Mouse (Mus musculus): ENCODE data around the gene Folh1. TPM values are rescaled to one million over a fixed set of nuclear protein-coding genes. Genes with fewer than 3 reads are reported as not detected.
A peak's percentile ranks its signal among the peaks of the same experiment; 100 is the strongest.

Folh1 gene
- polyA plus RNA-seq, 1 experiment from 2014 or later = 0.68 TPM

DNA sequence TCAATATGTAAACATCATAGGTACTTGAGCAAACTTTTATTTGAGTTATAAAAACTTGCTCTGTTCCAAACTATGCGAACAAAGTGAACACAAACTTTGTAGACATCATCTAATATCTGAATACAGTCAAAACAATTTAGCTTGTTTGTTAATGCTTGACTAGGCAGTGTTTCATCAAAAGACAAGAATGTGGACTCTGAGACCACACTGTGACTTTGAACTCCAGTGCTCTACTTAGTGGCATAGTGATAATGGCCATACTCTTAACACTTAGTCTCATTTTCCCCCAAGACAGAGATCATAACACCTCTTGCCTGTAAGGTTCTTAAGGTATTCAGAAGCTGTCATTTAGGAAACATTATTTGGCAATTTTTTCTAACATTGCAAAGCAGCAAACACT, 15.0 kb downstream of the Folh1 start:
- H3K36me3 ChIP-seq (ENCODE audit: insufficient read depth, low read length) = no peaks in the 10 kb centered on the region
- TF ChIP-seq CTCF (IDR thresholded peaks at IDR 0.05; ENCODE audit: low read depth) = no peak

DNA sequence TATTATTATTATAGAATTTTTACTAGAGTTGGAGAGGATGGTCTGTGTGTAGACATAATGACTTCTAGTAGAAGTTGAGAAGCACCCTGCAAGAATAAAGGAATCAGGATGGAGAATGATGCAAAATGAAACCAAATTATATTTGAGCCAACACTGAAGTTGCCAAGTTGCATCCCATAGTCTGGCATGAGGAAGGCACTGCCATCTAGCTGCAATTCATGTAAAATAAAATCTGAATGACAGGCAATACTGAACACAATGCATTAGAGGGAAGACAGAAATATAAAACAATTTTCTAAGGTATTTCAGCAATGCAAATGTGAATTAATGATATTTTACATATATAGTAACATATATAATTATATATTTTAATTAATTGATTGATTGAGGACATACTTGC, 50.7 kb downstream of the Folh1 start:
- Histone ChIP-seq H3K9me3 (replicated peaks; ENCODE audit: low read length) (no peaks in the 10 kb centered on the region), H3K4me3 (replicated peaks; ENCODE audit: low read depth, low read length) (no peak overlapping the region), H3K4me1 (replicated peaks; ENCODE audit: insufficient read depth, low read length) (no peaks in the 10 kb centered on the region), H3K27ac (no peak overlapping the region), H3K36me3 (ENCODE audit: insufficient read depth, low read length) (no peaks in the 10 kb centered on the region), H3K27me3 (ENCODE audit: insufficient read depth, low read length) (no peaks in the 10 kb centered on the region), H3K9ac (ENCODE audit: low read depth, low read length) (no peak overlapping the region), H3K4me2 (ENCODE audit: low read length) (no peak overlapping the region)
- TF ChIP-seq CTCF (IDR thresholded peaks at IDR 0.05; ENCODE audit: low read depth) = 0 out of 2 replicates have a peak, but pooled peaks have one; percentile 8
- DNase-seq (ENCODE audit: low spot score) (no peak), ATAC-seq (replicated peaks; ENCODE audit: low FRiP score, low read depth) (no peak)

More for the DNA sequence above, 15.0 kb downstream of the Folh1 start:
- H3K27ac ChIP-seq = no peak overlapping the region
- ATAC-seq (replicated peaks; ENCODE audit: low FRiP score, low read depth) (no peak), DNase-seq (ENCODE audit: low spot score) (peak; percentile 0)
- no peaks in the 10 kb centered on the region for H3K4me1 ChIP-seq (replicated peaks; ENCODE audit: insufficient read depth, low read length)
- H3K27me3 ChIP-seq (ENCODE audit: insufficient read depth, low read length) = no peaks in the 10 kb centered on the region
- 75% methylated on average over 1 of the region's 1 CpGs for WGBS
- H3K4me3 ChIP-seq (replicated peaks; ENCODE audit: low read depth, low read length) = no peak overlapping the region
- H3K9ac ChIP-seq (ENCODE audit: low read depth, low read length) = no peak overlapping the region
- H3K9me3 ChIP-seq (replicated peaks; ENCODE audit: low read length) = no peaks in the 10 kb centered on the region
- H3K4me2 ChIP-seq (ENCODE audit: low read length) = no peak overlapping the region

DNA sequence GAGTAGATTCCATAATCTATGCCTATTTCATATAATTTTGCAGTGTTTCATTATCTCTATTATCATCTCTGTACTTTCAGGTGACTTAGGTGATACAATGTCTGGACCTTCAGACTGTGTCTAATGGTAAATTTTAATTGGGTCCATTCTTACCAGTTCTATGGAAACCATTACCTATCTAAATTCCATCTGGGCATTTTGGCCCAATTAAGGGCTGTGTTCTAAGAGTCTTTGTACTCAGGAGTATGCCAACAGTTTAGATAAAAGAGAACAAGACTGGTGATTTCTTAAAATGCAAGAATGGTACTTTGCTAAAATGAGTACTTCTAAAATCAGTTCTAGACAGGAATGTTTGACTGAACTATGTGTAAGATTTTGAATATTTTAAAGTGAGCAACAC, 87.7 kb downstream of the Folh1 start, which contains the start of gene Olfr292:
Gene Olfr292 (plus strand): TSS at position 301 of the 400 bp plus-strand sequence.
- H3K36me3 ChIP-seq (ENCODE audit: insufficient read depth, low read length) = no peaks in the 10 kb centered on the region
- no peak within 1 kb of the TSS for H3K27ac ChIP-seq
- no peak within 1 kb of the TSS for H3K9ac ChIP-seq (ENCODE audit: low read depth, low read length)
- no peaks in the 10 kb centered on the region for H3K4me1 ChIP-seq (replicated peaks; ENCODE audit: insufficient read depth, low read length)
- no peak within 1 kb of the TSS for H3K4me3 ChIP-seq (replicated peaks; ENCODE audit: low read depth, low read length)
- DNase-seq (ENCODE audit: low spot score) (no peak), ATAC-seq (replicated peaks; ENCODE audit: low FRiP score, low read depth) (no peak)
- H3K27me3 ChIP-seq (ENCODE audit: insufficient read depth, low read length) = no peaks in the 10 kb centered on the region
- no peak within 1 kb of the TSS for H3K4me2 ChIP-seq (ENCODE audit: low read length)
- no peaks in the 10 kb centered on the region for H3K9me3 ChIP-seq (replicated peaks; ENCODE audit: low read length)
- no peak for TF ChIP-seq CTCF (IDR thresholded peaks at IDR 0.05; ENCODE audit: low read depth)

Other genes starting within 250 kb of the Folh1 start
- not detected in 2 replicates for gene Olfr295, start 192.1 kb downstream of the Folh1 start, polyA plus RNA-seq (2015; fragmentation: Nextera tagmentation; extraction: Ambion mirVana)
- gene Olfr294, start 159.3 kb downstream of the Folh1 start, polyA plus RNA-seq (2015; fragmentation: Nextera tagmentation; extraction: Ambion mirVana) = not detected in 2 replicates
- gene Olfr293, start 126.9 kb downstream of the Folh1 start, polyA plus RNA-seq (2015; fragmentation: Nextera tagmentation; extraction: Ambion mirVana) = not detected in 2 replicates
- gene Olfr292, start 87.6 kb downstream of the Folh1 start, polyA plus RNA-seq (2015; fragmentation: Nextera tagmentation; extraction: Ambion mirVana) = not detected in 2 replicates
- gene Vmn2r77, start 19.1 kb upstream of the Folh1 start, polyA plus RNA-seq (2015; fragmentation: Nextera tagmentation; extraction: Ambion mirVana) = not detected in 2 replicates
- not detected in 2 replicates for gene Vmn2r78, start 139.2 kb upstream of the Folh1 start, polyA plus RNA-seq (2015; fragmentation: Nextera tagmentation; extraction: Ambion mirVana)
- gene Vmn2r79, start 220.2 kb upstream of the Folh1 start, polyA plus RNA-seq (2015; fragmentation: Nextera tagmentation; extraction: Ambion mirVana) = not detected in 2 replicates